Mouse (Mus musculus) stomach, postnatal 0 days (tissue): ENCODE results near the gene Gm10972.

ENCODE experiments used
- CTCF ChIP-seq: IDR thresholded peaks from 2 replicates; pipeline ENCODE4 v1.5.1; 2016; ENCODE audit warnings: antibody characterized with exemption, low read depth, mild to moderate bottlenecking, moderate library complexity
- EP300 ChIP-seq: optimal IDR thresholded peaks from 2 replicates; pipeline ENCODE3; 2016; ENCODE audit warnings: antibody characterized with exemption

- TF ChIP-seq CTCF, result no peak
- TF ChIP-seq EP300, result peak; percentile 87
Measured at GRCm38 (mm10) chr3:94679351-94679841, 36.5 kb downstream of the Gm10972 start.
